Mouse (Mus musculus): Measurements from ENCODE around the gene Wfdc16. TPM values are rescaled to one million over a fixed set of nuclear protein-coding genes. Genes with fewer than 3 reads are reported as not detected.

Gene Wfdc16
- not detected in 2 replicates for polyA plus RNA-seq (2014; fragmentation: Nextera tagmentation; extraction: Ambion mirVana)

DNA sequence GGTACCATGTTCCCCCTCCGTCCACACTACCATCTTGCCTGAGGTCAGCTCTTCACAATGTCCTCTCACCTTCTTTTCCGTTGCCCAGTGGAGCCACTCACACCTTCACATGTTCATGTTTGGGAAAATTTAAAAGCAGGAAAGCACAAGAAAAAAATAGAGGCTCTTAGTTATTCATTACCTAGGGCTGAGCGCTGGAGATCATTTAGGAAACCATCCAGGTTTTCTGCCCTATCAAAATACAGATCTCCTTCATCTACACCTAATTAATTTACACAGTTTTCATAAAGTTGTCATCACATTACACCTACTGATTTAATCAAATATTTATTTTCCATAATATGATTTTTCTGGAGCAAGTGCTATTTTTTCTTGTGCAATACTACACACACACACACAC, at the start of gene Wfdc16:
Gene Wfdc16 (minus strand): TSS at position 101 of the 400 bp plus-strand sequence.
- Histone ChIP-seq H3K4me1 (ENCODE audit: control insufficient read depth, insufficient read depth, low read length) (no peaks in the 10 kb centered on the region), H3K27ac (replicated peaks; ENCODE audit: low read depth, low read length) (no peak within 1 kb of the TSS), H3K4me3 (ENCODE audit: low read depth, low read length) (no peak within 1 kb of the TSS), H3K36me3 (ENCODE audit: control insufficient read depth, insufficient read depth, low read length) (no peaks in the 10 kb centered on the region), H3K4me2 (ENCODE audit: low read depth, low read length) (no peak within 1 kb of the TSS), H3K9ac (ENCODE audit: low read depth, low read length) (no peak within 1 kb of the TSS), H3K27me3 (replicated peaks; ENCODE audit: control insufficient read depth, insufficient read depth, low read length) (no peaks in the 10 kb centered on the region), H3K9me3 (ENCODE audit: control insufficient read depth, low read length) (no peaks in the 10 kb centered on the region)
- no peak for ATAC-seq (ENCODE audit: low read depth)
- 84% methylated on average over 3 of the region's 3 CpGs for WGBS
- DNase-seq (ENCODE audit: low spot score), result no peak

DNA sequence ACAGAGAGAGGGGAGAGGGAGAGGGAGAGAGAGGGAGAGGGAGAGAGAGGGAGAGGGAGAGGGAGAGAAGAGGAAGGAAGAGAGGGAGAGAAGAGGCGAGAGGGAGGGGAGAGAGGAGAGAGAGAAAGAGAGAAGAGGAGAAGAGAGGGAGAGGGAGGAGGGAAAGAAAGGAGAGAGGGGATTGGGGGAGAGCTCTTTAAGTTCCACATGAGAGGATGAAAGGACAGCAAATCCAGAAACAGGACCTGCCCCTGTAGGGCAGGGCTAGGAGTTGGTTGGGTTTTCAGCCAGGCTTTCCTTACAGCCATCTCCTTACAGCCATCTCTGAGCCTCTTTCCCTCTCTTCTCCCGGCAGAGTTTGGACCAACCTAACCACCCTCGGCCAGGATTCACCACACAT, 46.2 kb upstream of the Wfdc16 start, which contains the start of gene Wfdc13:
Gene Wfdc13 (plus strand): TSS at position 301 of the 400 bp plus-strand sequence.
- Histone ChIP-seq H3K4me3 (ENCODE audit: low read depth, low read length) (no peak within 1 kb of the TSS), H3K27me3 (replicated peaks; ENCODE audit: control insufficient read depth, insufficient read depth, low read length) (no peaks in the 10 kb centered on the region), H3K9ac (ENCODE audit: low read depth, low read length) (no peak within 1 kb of the TSS), H3K9me3 (ENCODE audit: control insufficient read depth, low read length) (no peaks in the 10 kb centered on the region), H3K4me2 (ENCODE audit: low read depth, low read length) (no peak within 1 kb of the TSS), H3K27ac (replicated peaks; ENCODE audit: low read depth, low read length) (no peak within 1 kb of the TSS), H3K36me3 (ENCODE audit: control insufficient read depth, insufficient read depth, low read length) (no peaks in the 10 kb centered on the region), H3K4me1 (ENCODE audit: control insufficient read depth, insufficient read depth, low read length) (no peaks in the 10 kb centered on the region)
- ATAC-seq (ENCODE audit: low read depth) (no peak), DNase-seq (ENCODE audit: low spot score) (no peak)
- 76% methylated on average over 3 of the region's 3 CpGs for WGBS

DNA sequence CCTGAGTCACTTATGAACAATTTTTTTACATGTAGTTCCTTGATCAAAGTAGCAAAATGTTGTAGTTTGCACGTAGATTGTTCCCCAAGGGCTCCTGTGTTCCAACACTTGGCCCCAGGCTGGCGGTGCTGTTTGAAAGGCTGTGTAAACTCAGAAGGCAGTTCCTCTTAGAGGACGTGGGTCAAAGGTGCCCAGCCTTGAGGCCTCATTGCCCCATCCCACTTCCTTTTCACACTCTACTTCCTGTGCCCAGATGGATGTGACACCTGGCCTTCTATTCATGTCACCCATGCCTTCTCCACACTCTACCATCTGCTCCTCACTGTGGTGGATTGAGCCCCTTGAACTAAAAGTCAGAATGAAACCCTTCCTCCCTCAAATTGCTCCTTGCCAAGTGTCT, 41.3 kb upstream of the Wfdc16 start:
- DNase-seq (ENCODE audit: low spot score), result no peak
- no peak for ATAC-seq (ENCODE audit: low read depth)
- no peak overlapping the region for H3K9ac ChIP-seq (ENCODE audit: low read depth, low read length)

DNA sequence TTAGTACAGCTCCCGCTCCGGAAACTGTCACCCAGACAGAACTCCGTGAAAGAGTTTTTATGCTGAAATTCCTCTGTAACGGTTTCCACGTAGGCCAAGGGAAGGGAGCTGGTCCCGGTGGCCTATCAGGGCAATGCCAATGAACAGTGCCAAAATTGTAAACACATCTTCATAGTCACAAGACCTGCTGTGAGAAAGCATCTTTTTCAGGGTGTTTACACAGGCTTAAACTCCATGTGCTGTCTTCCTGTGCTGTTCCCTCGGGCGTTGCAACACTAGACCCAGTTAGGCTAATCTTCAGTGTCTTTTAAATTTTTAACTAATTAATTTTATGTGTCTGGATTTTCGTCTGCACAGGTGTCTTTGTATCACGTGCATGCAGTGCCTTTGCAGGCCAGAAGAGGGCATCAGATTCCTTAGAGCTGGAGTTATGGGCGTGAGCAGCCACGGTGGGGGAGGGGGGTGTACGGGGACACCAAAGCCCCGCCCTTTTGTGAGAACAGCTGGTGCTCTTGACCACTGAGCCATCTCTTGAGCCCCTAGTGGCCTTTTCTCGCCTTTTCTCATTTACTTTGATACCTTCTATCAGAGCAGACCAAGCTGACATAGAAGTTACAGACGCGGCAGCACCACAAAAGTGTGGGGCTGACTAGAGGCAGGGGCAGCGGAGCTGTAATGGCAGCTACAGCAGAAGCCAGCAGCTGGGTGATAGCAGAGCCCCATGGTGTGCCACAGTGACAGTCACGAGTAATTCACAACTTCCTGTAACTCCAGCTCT, 40.4 kb upstream of the Wfdc16 start:
- Histone ChIP-seq H3K27me3 (replicated peaks; ENCODE audit: control insufficient read depth, insufficient read depth, low read length) (no peaks in the 10 kb centered on the region), H3K9ac (ENCODE audit: low read depth, low read length) (no peak overlapping the region), H3K4me3 (ENCODE audit: low read depth, low read length) (peak overlapping the region; percentile 28), H3K9me3 (ENCODE audit: control insufficient read depth, low read length) (no peaks in the 10 kb centered on the region), H3K4me2 (ENCODE audit: low read depth, low read length) (peak overlapping the region; percentile 47), H3K4me1 (ENCODE audit: control insufficient read depth, insufficient read depth, low read length) (no peaks in the 10 kb centered on the region), H3K27ac (replicated peaks; ENCODE audit: low read depth, low read length) (no peak overlapping the region), H3K36me3 (ENCODE audit: control insufficient read depth, insufficient read depth, low read length) (no peaks in the 10 kb centered on the region)
- peak; percentile 84 for DNase-seq (ENCODE audit: low spot score)
- peak; percentile 68; the same call in 1 of the 2 replicates for ATAC-seq (ENCODE audit: low read depth)
- WGBS, result 19% methylated on average over 19 of the region's 19 CpGs

More for the DNA sequence above, 41.3 kb upstream of the Wfdc16 start:
- H3K27me3 ChIP-seq (replicated peaks; ENCODE audit: control insufficient read depth, insufficient read depth, low read length), result no peaks in the 10 kb centered on the region
- no peak overlapping the region for H3K4me3 ChIP-seq (ENCODE audit: low read depth, low read length)
- H3K36me3 ChIP-seq (ENCODE audit: control insufficient read depth, insufficient read depth, low read length), result no peaks in the 10 kb centered on the region
- H3K9me3 ChIP-seq (ENCODE audit: control insufficient read depth, low read length), result no peaks in the 10 kb centered on the region
- 26% methylated on average over 3 of the region's 3 CpGs for WGBS
- no peak overlapping the region for H3K4me2 ChIP-seq (ENCODE audit: low read depth, low read length)
- no peaks in the 10 kb centered on the region for H3K4me1 ChIP-seq (ENCODE audit: control insufficient read depth, insufficient read depth, low read length)
- H3K27ac ChIP-seq (replicated peaks; ENCODE audit: low read depth, low read length), result no peak overlapping the region

DNA sequence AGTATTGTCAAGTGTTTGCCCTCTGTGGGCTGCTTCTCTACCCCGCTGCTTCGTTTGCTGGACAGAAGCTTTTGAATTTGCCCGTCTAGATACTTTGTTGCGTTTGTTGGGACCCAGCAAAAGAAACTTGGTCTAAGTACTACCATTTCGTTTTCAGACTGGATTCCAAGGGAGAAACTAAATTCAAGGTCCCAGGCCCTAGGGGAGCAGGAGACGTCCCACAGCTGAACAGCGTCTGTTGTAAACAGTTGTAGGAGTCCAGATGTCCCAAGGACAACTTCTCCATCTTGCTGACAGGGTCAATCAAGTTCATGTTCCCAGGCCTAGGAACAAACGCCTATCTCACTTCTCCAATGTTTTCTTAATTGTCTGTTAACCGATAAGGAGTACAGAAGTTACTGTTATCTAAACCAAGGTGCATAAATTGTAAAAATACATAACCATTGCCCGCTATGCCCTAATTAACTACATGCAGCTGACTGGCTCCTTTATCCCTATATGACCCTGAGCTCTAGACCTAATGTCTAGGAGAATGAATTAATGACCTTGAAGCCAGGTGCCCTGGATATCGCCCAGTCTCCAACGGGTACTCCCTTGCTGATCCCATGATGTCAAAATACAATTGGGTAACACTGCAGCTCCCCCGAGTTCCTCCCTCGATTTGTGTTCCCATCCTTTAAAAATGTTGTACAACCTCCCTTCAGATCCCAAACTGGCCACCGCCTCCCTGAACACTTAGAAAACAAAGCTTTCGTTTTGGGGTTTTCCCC, 38.5 kb upstream of the Wfdc16 start:
- no peaks in the 10 kb centered on the region for H3K4me1 ChIP-seq (ENCODE audit: control insufficient read depth, insufficient read depth, low read length)
- H3K27me3 ChIP-seq (replicated peaks; ENCODE audit: control insufficient read depth, insufficient read depth, low read length), result no peaks in the 10 kb centered on the region
- WGBS, result 77% methylated on average over 16 of the region's 16 CpGs
- H3K4me2 ChIP-seq (ENCODE audit: low read depth, low read length), result no peak overlapping the region
- H3K9me3 ChIP-seq (ENCODE audit: control insufficient read depth, low read length), result no peaks in the 10 kb centered on the region
- H3K4me3 ChIP-seq (ENCODE audit: low read depth, low read length), result no peak overlapping the region
- H3K9ac ChIP-seq (ENCODE audit: low read depth, low read length), result no peak overlapping the region
- no peak overlapping the region for H3K27ac ChIP-seq (replicated peaks; ENCODE audit: low read depth, low read length)
- no peak for DNase-seq (ENCODE audit: low spot score)
- H3K36me3 ChIP-seq (ENCODE audit: control insufficient read depth, insufficient read depth, low read length), result no peaks in the 10 kb centered on the region
- no peak for ATAC-seq (ENCODE audit: low read depth)

DNA sequence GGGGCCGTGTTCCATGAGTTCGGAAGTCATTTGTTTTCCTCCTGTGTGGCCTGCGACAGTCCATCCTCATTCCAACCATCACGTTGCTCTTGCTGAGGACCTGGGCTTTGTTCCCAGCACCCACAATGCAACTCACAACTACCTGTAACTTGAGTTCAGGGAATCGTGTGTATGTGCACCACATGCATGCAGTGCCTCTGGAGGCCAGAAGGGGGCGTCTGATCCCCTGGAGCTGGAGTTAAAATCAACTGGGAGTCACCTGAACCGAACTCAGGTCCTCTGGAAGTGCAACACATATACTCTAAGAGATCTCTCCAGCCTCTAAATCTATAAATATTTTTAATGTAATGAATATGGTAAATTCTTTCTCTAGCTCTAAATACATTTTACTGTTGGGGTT, 37.5 kb upstream of the Wfdc16 start:
- DNase-seq (ENCODE audit: low spot score), result no peak
- Histone ChIP-seq H3K4me3 (ENCODE audit: low read depth, low read length) (no peak overlapping the region), H3K9me3 (ENCODE audit: control insufficient read depth, low read length) (no peaks in the 10 kb centered on the region), H3K27ac (replicated peaks; ENCODE audit: low read depth, low read length) (no peak overlapping the region), H3K4me2 (ENCODE audit: low read depth, low read length) (no peak overlapping the region), H3K27me3 (replicated peaks; ENCODE audit: control insufficient read depth, insufficient read depth, low read length) (no peaks in the 10 kb centered on the region), H3K4me1 (ENCODE audit: control insufficient read depth, insufficient read depth, low read length) (no peaks in the 10 kb centered on the region), H3K36me3 (ENCODE audit: control insufficient read depth, insufficient read depth, low read length) (no peaks in the 10 kb centered on the region), H3K9ac (ENCODE audit: low read depth, low read length) (no peak overlapping the region)
- 80% methylated on average over 7 of the region's 7 CpGs for WGBS
- no peak for ATAC-seq (ENCODE audit: low read depth)

DNA sequence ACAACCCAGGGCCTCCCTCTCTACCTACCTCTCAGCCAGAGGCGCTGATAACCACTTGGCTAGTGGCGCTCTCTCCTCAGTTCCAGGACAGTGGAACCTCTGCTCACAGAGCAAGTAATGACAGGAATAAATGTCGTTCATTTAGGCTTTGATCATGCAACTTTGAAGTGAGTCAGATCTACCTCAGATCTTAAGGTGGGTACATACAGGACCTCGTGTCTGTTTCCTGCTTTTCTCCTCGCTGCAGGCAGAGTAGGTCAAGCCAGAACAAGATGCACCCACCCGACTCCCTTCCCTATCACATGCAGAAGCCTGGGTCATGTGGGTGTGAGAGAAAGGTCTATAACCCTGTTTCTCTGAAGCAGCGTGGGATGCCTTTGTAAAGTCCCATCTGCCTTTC, 35.4 kb upstream of the Wfdc16 start, which contains the start of gene Wfdc11:
Gene Wfdc11 (minus strand): TSS at position 101 of the 400 bp plus-strand sequence.
- no peak within 1 kb of the TSS for H3K27ac ChIP-seq (replicated peaks; ENCODE audit: low read depth, low read length)
- no peak for ATAC-seq (ENCODE audit: low read depth)

DNA sequence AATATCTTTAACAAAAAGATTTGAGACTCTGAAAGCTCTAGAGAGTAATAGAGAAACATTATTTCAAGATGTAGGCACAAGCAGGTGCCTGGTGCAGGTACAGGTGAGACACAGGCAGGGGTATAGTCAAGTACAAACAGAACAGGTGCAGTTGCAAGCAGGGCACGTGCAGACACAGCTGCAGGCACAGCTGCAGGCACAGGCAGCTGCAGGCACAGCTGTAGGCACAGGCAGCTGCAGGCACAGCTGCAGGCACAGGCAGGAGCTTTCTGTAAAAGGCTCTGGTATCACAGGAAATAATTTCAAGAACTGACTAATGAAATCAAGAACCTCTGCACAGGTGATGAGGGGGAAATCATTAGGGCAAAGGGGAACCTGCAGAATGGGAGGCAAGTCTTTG, 32.3 kb upstream of the Wfdc16 start:
- Histone ChIP-seq H3K36me3 (ENCODE audit: control insufficient read depth, insufficient read depth, low read length) (no peaks in the 10 kb centered on the region), H3K4me1 (ENCODE audit: control insufficient read depth, insufficient read depth, low read length) (no peaks in the 10 kb centered on the region), H3K27me3 (replicated peaks; ENCODE audit: control insufficient read depth, insufficient read depth, low read length) (no peaks in the 10 kb centered on the region), H3K27ac (replicated peaks; ENCODE audit: low read depth, low read length) (no peak overlapping the region), H3K4me3 (ENCODE audit: low read depth, low read length) (no peak overlapping the region), H3K9ac (ENCODE audit: low read depth, low read length) (no peak overlapping the region), H3K9me3 (ENCODE audit: control insufficient read depth, low read length) (no peaks in the 10 kb centered on the region), H3K4me2 (ENCODE audit: low read depth, low read length) (no peak overlapping the region)
- 14% methylated on average over 1 of the region's 1 CpGs for WGBS
- DNase-seq (ENCODE audit: low spot score), result no peak
- ATAC-seq (ENCODE audit: low read depth), result no peak

More for the DNA sequence above, 35.4 kb upstream of the Wfdc16 start, which contains the start of gene Wfdc11:
- no peak within 1 kb of the TSS for H3K4me3 ChIP-seq (ENCODE audit: low read depth, low read length)
- no peak for DNase-seq (ENCODE audit: low spot score)
- H3K4me1 ChIP-seq (ENCODE audit: control insufficient read depth, insufficient read depth, low read length), result no peaks in the 10 kb centered on the region
- no peak within 1 kb of the TSS for H3K9ac ChIP-seq (ENCODE audit: low read depth, low read length)
- no peaks in the 10 kb centered on the region for H3K36me3 ChIP-seq (ENCODE audit: control insufficient read depth, insufficient read depth, low read length)
- H3K4me2 ChIP-seq (ENCODE audit: low read depth, low read length), result no peak within 1 kb of the TSS
- 80% methylated on average over 7 of the region's 7 CpGs for WGBS
- no peaks in the 10 kb centered on the region for H3K9me3 ChIP-seq (ENCODE audit: control insufficient read depth, low read length)
- no peaks in the 10 kb centered on the region for H3K27me3 ChIP-seq (replicated peaks; ENCODE audit: control insufficient read depth, insufficient read depth, low read length)

All from embryonic facial prominence, embryonic 14.5 days (tissue).